Mouse (Mus musculus) liver, postnatal 0 days (tissue): ENCODE measurements around the gene Gm7534. TPM values are rescaled to one million over a fixed set of nuclear protein-coding genes. Genes with fewer than 3 reads are reported as not detected.
A peak's percentile ranks its signal among the peaks of the same experiment; 100 is the strongest.
"Not testable (repeated sequence)": the region's sequence is repeated elsewhere in the genome, so short reads cannot be mapped to it uniquely, and the experiment has no call there.

Source experiments
- ATAC-seq: fragments of 200-750 bp; cut with Nextera tagmentation; 2 replicates; pipeline ENCODE4 v1.8.0; 2017; ENCODE audit warnings: mild to moderate bottlenecking, moderate library complexity
- DNase-seq: peaks from one replicate; pipeline ENCODE4 v3.0.0-alpha.2; 2016
- H3K27ac ChIP-seq: fragments of 300-500 bp; sonication (generic); 2 replicates; pipeline ENCODE4 v1.5.1; 2014; ENCODE audit warnings: antibody characterized with exemption, moderate library complexity, mild to moderate bottlenecking, low read depth
- H3K27me3 ChIP-seq: fragments of 300-500 bp; sonication (generic); 2 replicates; pipeline ENCODE4 v1.6.1; 2014; ENCODE audit warnings: low read length, control low read depth, mixed read lengths; ENCODE audit not compliant: insufficient read depth
- H3K36me3 ChIP-seq: fragments of 300-500 bp; sonication (generic); replicated peaks from 2 replicates; pipeline ENCODE4 v1.6.1; 2014; ENCODE audit warnings: mild to moderate bottlenecking, control low read depth, low read length, moderate library complexity, mixed read lengths; ENCODE audit not compliant: insufficient read depth
- H3K4me1 ChIP-seq: fragments of 300-500 bp; sonication (generic); 2 replicates; pipeline ENCODE4 v1.6.1; 2014; ENCODE audit warnings: antibody characterized with exemption, mild to moderate bottlenecking, control low read depth; ENCODE audit not compliant: insufficient read depth
- H3K4me2 ChIP-seq: fragments of 300-500 bp; sonication (generic); 2 replicates; pipeline ENCODE4 v1.6.1; 2014; ENCODE audit warnings: low read depth, mild to moderate bottlenecking, low read length, moderate library complexity, mixed read lengths
- H3K4me3 ChIP-seq: fragments of 300-500 bp; sonication (generic); 2 replicates; pipeline ENCODE4 v1.5.1; 2014; ENCODE audit warnings: low read depth, low read length
- H3K9ac ChIP-seq: fragments of 300-500 bp; sonication (generic); replicated peaks from 2 replicates; pipeline ENCODE4 v1.6.1; 2014; ENCODE audit warnings: mild to moderate bottlenecking, moderate library complexity
- H3K9me3 ChIP-seq: fragments of 300-500 bp; sonication (generic); 2 replicates; pipeline ENCODE4 v1.6.1; 2016; ENCODE audit warnings: mild to moderate bottlenecking, control low read depth, low read length, mixed read lengths
- CTCF ChIP-seq: sonication (generic); IDR thresholded peaks from 2 replicates; pipeline ENCODE4 v1.5.1; 2016; ENCODE audit warnings: antibody characterized with exemption, low read depth
- EP300 ChIP-seq: IDR thresholded peaks from 2 replicates; pipeline ENCODE4 v1.6.1; 2016; ENCODE audit warnings: antibody characterized with exemption, low read depth, mild to moderate bottlenecking
- WGBS: fragments of 180-500 bp; shearing (Covaris S2); extraction: QIAGEN DNeasy Blood & Tissue Kit; methylation state at CpG from one replicate; pipeline ENCODE4 v1.1.7; 2014; ENCODE audit not compliant: insufficient replicate concordance; 5-methylcytosine and 5-hydroxymethylcytosine counted together
- polyA plus RNA-seq: library from polyadenylated mRNA; unstranded; fragments of >200 nt; fragmentation: Nextera tagmentation; extraction: Ambion mirVana; gene quantifications from 2 replicates; pipeline ENCODE4 v1.2.1, GENCODE M21; 2015

Gm7534 gene
- polyA plus RNA-seq, 1 experiment from 2014 or later: not detected

DNA sequence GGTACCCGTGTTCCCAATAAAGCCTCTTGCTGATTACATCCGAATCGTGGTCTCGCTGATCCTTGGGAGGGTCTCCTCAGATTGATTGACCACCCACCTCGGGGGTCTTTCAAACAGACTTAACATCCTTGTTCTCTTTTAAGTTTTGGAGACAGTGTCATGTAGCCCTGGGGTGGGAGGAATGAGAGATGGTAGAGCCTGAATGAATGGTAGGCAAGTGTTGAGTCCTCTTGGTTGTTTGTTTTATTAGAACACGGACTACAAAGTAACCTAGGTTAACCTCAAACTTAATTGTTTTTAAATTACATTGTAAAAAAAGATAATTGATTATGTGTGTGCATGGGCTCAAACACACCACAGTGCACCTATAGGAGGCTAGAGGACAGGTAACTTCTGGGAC lies 38.2 kb downstream of the Gm7534 start:
- Histone ChIP-seq H3K4me1 (0 out of 2 replicates have a peak, but pooled peaks cover 5% of the 10 kb centered on the region), H3K27ac (peak overlapping the region; percentile 61), H3K4me2 (peak overlapping the region; percentile 38), H3K9me3 (no peaks in the 10 kb centered on the region), H3K36me3 (peaks cover 17% of the 10 kb centered on the region), H3K27me3 (no peaks in the 10 kb centered on the region), H3K9ac (no peak overlapping the region), H3K4me3 (no peak overlapping the region)
- DNase-seq (no peak), ATAC-seq (peak; percentile 50)
- 69% methylated on average over 4 of the region's 6 CpGs for WGBS
- no peak for TF ChIP-seq CTCF
- no peak for TF ChIP-seq EP300

DNA sequence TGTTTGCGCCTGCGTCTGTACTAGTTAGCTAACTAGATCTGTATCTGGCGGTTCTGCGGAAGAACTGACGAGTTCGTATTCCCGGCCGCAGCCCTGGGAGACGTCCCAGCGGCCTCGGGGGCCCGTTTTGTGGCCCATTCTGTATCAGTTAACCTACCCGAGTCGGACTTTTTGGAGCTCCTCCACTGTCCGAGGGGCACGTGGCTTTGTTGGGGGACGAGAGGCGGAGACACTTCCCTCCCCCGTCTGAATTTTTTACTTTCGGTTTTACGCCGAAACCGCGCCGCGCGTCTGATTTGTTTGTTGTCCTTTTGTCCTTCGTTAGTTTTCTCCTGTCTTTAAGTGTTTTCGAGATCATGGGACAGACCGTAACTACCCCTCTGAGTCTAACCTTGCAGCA lies 42.7 kb downstream of the Gm7534 start:
- peak overlapping the region; percentile 60 for H3K4me3 ChIP-seq
- H3K4me2 ChIP-seq: peak overlapping the region; percentile 42; the same call in 1 of the 2 replicates
- not testable (repeated sequence) for H3K4me1 ChIP-seq, H3K9me3 ChIP-seq, ATAC-seq, H3K36me3 ChIP-seq, H3K27me3 ChIP-seq
- 7% methylated on average over 24 of the region's 30 CpGs for WGBS
- peak; percentile 70 for DNase-seq
- H3K27ac ChIP-seq: peak overlapping the region; percentile 89
- peak overlapping the region; percentile 76 for H3K9ac ChIP-seq

DNA sequence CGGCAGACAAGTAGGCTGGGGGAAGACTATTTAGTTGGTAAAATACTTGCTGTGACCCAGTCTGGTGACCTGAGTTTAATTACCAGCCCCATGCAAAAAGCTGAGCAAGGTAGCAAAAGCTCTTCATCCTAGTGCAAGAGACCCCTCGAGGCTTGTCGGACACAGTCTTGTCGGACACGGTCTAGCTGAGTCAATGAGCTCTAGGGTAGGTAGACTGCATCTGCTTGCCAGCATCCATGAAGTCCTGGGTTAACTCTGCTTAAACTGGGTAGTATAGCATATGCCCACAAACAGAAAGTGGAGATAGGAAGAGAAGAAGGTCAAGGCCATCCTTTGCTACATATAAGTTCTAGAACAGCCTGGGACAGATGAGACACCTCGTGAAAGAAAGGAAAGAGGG lies 44.0 kb downstream of the Gm7534 start:
- Histone ChIP-seq H3K4me3 (no peak overlapping the region), H3K27me3 (no peaks in the 10 kb centered on the region), H3K9ac (no peak overlapping the region), H3K4me1 (peaks cover 6% of the 10 kb centered on the region), H3K9me3 (no peaks in the 10 kb centered on the region), H3K27ac (peak overlapping the region; percentile 80), H3K36me3 (peaks cover 8% of the 10 kb centered on the region), H3K4me2 (no peak overlapping the region)
- TF ChIP-seq EP300 (no peak), CTCF (no peak)
- WGBS: 80% methylated on average over 6 of the region's 6 CpGs
- ATAC-seq (peak; percentile 27), DNase-seq (no peak)

DNA sequence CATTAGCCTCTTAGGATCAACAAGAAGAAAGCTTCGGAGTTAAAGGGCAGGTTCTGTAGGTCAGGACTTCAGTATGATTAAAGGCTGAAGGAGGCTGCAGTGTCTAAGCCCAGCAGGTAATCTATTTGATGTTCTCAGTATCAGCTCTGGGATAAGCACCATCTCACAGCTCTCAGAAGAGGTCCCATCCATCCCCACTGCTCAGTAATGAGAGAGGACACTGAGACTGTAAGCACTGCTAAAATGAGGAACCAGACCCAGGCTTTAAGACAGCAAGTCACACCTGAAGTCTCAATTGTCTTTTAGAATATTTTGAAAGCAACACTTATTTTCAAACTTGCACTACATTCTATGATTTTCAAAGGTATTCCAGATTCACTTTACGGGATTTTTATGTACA lies 45.2 kb downstream of the Gm7534 start:
- TF ChIP-seq CTCF (no peak), EP300 (no peak)
- WGBS: 91% methylated on average over 2 of the region's 2 CpGs

DNA sequence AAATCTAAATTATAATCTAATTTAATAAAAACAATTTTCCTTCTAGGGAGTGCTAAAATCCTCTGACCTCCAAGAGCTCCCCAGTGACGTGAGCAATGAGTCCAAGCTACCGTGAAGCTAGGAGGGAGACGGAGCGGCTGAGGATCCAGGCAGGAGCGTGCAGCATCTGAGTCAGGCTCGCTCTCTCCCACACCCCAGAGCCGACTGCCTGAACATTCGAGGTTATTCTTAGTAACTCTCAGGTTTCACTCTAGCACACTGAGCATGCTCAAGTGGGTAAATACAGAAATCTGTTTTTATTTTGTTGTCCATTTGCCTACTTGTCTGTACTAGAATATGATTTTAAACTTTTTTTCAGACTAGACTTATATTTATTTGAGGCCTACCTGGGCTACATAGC lies 46.1 kb downstream of the Gm7534 start:
- TF ChIP-seq EP300 (no peak), CTCF (no peak)
- no peaks in the 10 kb centered on the region for H3K27me3 ChIP-seq
- peaks cover 26% of the 10 kb centered on the region for H3K36me3 ChIP-seq
- no peak overlapping the region for H3K4me3 ChIP-seq
- 81% methylated on average over 8 of the region's 8 CpGs for WGBS
- ATAC-seq (no peak), DNase-seq (no peak)
- no peak overlapping the region for H3K27ac ChIP-seq
- H3K9me3 ChIP-seq: no peaks in the 10 kb centered on the region
- H3K9ac ChIP-seq: no peak overlapping the region
- peaks cover 6% of the 10 kb centered on the region for H3K4me1 ChIP-seq
- no peak overlapping the region for H3K4me2 ChIP-seq

More for the DNA sequence above, 45.2 kb downstream of the Gm7534 start:
- Histone ChIP-seq H3K9ac (no peak overlapping the region), H3K27ac (no peak overlapping the region; the same call in 1 of the 2 replicates), H3K4me2 (no peak overlapping the region), H3K36me3 (peaks cover 18% of the 10 kb centered on the region), H3K9me3 (no peaks in the 10 kb centered on the region), H3K4me3 (no peak overlapping the region), H3K4me1 (peaks cover 6% of the 10 kb centered on the region), H3K27me3 (no peaks in the 10 kb centered on the region)
- no peak for ATAC-seq
- no peak for DNase-seq

DNA sequence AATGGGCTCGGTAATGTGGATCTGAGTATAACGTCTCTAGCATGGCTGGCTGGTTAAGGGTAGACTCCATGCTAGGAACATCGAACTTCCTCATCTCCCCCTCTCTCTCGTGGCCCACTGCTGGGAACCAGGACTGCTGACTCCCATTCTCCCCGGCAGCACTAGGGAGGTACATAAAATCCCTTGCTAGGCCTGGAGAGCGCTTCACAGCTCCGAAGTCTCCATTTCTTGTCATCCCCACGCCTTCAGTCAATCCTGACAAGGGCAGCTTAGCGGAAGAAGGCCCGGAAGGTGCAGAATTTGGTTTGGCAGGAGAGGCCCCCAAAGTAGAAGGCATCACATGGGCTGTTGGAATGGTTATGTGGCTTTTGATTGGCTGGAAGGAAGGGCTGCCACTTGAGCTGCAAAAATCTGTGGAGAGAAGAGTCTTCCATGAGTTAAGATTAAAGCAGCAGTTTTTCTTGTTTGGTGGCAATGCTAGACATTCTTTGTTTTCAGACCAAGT lies 46.8 kb downstream of the Gm7534 start:
- H3K4me3 ChIP-seq: no peak overlapping the region
- TF ChIP-seq CTCF: no peak
- no peak for TF ChIP-seq EP300
- H3K9me3 ChIP-seq: no peaks in the 10 kb centered on the region
- no peak overlapping the region for H3K27ac ChIP-seq
- DNase-seq (no peak), ATAC-seq (no peak)
- no peak overlapping the region for H3K9ac ChIP-seq
- 92% methylated on average over 10 of the region's 10 CpGs for WGBS
- H3K4me2 ChIP-seq: no peak overlapping the region
- peaks cover 6% of the 10 kb centered on the region for H3K4me1 ChIP-seq
- no peaks in the 10 kb centered on the region for H3K27me3 ChIP-seq
- H3K36me3 ChIP-seq: peaks cover 33% of the 10 kb centered on the region

DNA sequence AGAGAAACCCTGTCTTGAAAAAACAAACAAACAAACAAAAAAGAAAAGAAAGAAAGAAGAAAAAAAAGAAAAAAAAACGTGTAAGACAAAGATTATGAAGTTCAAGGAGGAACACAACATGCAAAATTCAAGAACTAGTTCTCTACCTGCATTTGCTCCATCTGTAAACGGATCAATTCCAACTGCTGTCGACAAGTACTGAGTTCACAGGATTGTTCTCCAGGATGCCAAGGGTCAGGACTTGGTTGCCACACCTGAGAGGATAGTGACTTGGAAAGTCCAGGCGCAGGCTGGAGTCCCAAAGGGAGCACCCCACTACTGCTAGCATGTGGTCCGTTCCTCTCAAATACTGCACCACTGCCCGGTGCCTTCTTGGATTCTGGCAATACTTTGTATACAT lies 47.3 kb downstream of the Gm7534 start:
- ATAC-seq (peak; percentile 40; the same call in 1 of the 2 replicates), DNase-seq (no peak)
- TF ChIP-seq CTCF (no peak), EP300 (no peak)
- H3K9me3 ChIP-seq: no peaks in the 10 kb centered on the region
- no peaks in the 10 kb centered on the region for H3K27me3 ChIP-seq
- H3K27ac ChIP-seq: no peak overlapping the region
- 74% methylated on average over 6 of the region's 6 CpGs for WGBS
- peaks cover 34% of the 10 kb centered on the region for H3K36me3 ChIP-seq
- H3K4me1 ChIP-seq: peaks cover 6% of the 10 kb centered on the region
- H3K9ac ChIP-seq: no peak overlapping the region
- no peak overlapping the region for H3K4me2 ChIP-seq
- no peak overlapping the region for H3K4me3 ChIP-seq
